Mouse (Mus musculus) forebrain, embryonic 15.5 days (tissue): Measurements from ENCODE around the gene Sorbs1. TPM values are rescaled to one million over a fixed set of nuclear protein-coding genes. Genes with fewer than 3 reads are reported as not detected.
A peak's percentile ranks its signal among the peaks of the same experiment; 100 is the strongest.

Experiments
- ATAC-seq: fragments of 200-750 bp; cut with Nextera tagmentation; replicated peaks from 2 replicates; pipeline ENCODE4 v1.8.0; 2017; ENCODE audit warnings: mild to moderate bottlenecking, moderate TSS enrichment, moderate library complexity
- H3K27ac ChIP-seq: fragments of 300-500 bp; sonication (generic); replicated peaks from 2 replicates; pipeline ENCODE4 v1.5.1; 2015; ENCODE audit warnings: mild to moderate bottlenecking, inconsistent platforms
- H3K27me3 ChIP-seq: fragments of 300-500 bp; sonication (generic); 2 replicates; pipeline ENCODE4 v1.6.1; 2015; ENCODE audit warnings: inconsistent platforms
- H3K36me3 ChIP-seq: fragments of 300-500 bp; sonication (generic); 2 replicates; pipeline ENCODE4 v1.6.1; 2015; ENCODE audit warnings: mild to moderate bottlenecking, inconsistent platforms
- H3K4me1 ChIP-seq: fragments of 300-500 bp; sonication (generic); 2 replicates; pipeline ENCODE4 v1.6.1; 2015; ENCODE audit warnings: inconsistent platforms
- H3K4me2 ChIP-seq: fragments of 300-500 bp; sonication (generic); replicated peaks from 2 replicates; pipeline ENCODE4 v1.6.1; 2015; ENCODE audit warnings: mild to moderate bottlenecking, inconsistent platforms
- H3K4me3 ChIP-seq: fragments of 300-500 bp; sonication (generic); 2 replicates; pipeline ENCODE4 v1.5.1; 2015; ENCODE audit warnings: mild to moderate bottlenecking, inconsistent platforms
- H3K9ac ChIP-seq: fragments of 300-500 bp; sonication (generic); replicated peaks from 2 replicates; pipeline ENCODE4 v1.6.1; 2015; ENCODE audit warnings: mild to moderate bottlenecking, inconsistent platforms
- H3K9me3 ChIP-seq: fragments of 300-500 bp; sonication (generic); 2 replicates; pipeline ENCODE4 v1.6.1; 2016; ENCODE audit warnings: inconsistent platforms
- WGBS: fragments of 180-500 bp; shearing (Covaris S2); methylation state at CpG from one replicate; pipeline ENCODE4 v1.1.7; 2015; ENCODE audit warnings: mixed read lengths; 5-methylcytosine and 5-hydroxymethylcytosine counted together
- polyA plus RNA-seq: library from polyadenylated mRNA; unstranded; fragments of >200 nt; fragmentation: Nextera tagmentation; extraction: Ambion mirVana; gene quantifications from 2 replicates; pipeline ENCODE4 v1.2.1, GENCODE M21; 2015

The Sorbs1 gene
- polyA plus RNA-seq, 1 experiment from 2014 or later: 111 TPM

DNA sequence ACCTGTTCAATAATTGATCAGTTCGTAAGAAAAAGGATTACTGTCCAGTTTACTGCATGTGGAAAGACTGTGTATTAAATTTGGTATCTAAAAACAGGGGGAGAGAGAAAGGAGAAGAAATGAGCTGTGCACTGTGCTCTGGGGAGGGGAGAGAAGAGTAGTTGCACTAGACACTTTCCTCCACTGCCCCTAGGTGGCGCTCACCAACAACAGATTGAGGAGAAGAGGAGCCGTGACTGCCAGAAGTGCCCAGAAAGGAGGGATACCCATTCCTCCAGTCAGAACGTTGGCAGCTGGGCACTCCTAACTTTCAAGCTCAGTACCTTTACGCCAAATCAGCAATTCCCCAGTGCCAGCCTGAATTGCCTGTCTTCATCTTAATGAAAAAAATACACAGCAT lies 170.6 kb downstream of the Sorbs1 start:
- H3K4me3 ChIP-seq: no peak overlapping the region
- no peak overlapping the region for H3K27ac ChIP-seq
- H3K4me1 ChIP-seq: peaks cover 14% of the 10 kb centered on the region
- H3K4me2 ChIP-seq: no peak overlapping the region
- H3K27me3 ChIP-seq: no peaks in the 10 kb centered on the region
- 5% methylated on average over 5 of the region's 5 CpGs for WGBS
- ATAC-seq: peak; percentile 78
- H3K9ac ChIP-seq: no peak overlapping the region
- no peaks in the 10 kb centered on the region for H3K9me3 ChIP-seq
- H3K36me3 ChIP-seq: peaks cover 10% of the 10 kb centered on the region

DNA sequence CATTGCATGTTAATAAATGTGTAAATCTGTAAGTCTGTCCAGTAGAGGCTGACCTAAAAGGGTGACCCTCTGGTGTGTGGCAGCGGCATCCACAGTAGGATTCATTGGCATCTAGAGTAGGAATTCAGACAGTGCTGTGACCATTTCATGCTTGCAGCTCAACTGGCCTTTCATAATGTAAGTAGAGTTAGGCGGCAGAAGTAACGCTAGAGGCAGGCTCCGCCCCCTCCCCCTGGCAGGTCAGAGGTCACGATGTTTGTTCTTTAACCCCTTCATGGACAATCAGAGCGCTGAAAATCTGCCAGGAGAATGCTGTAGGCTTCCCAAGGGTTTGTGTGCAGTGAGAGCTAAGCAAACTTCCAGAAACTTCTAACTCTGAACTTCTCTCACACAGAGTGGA lies 172.4 kb downstream of the Sorbs1 start:
- no peak overlapping the region for H3K4me3 ChIP-seq
- no peak overlapping the region for H3K27ac ChIP-seq
- H3K9me3 ChIP-seq: no peaks in the 10 kb centered on the region
- no peaks in the 10 kb centered on the region for H3K27me3 ChIP-seq
- no peak for ATAC-seq
- 26% methylated on average over 6 of the region's 6 CpGs for WGBS
- no peak overlapping the region for H3K9ac ChIP-seq
- peaks cover 18% of the 10 kb centered on the region for H3K36me3 ChIP-seq
- no peak overlapping the region for H3K4me2 ChIP-seq
- H3K4me1 ChIP-seq: no peaks in the 10 kb centered on the region

DNA sequence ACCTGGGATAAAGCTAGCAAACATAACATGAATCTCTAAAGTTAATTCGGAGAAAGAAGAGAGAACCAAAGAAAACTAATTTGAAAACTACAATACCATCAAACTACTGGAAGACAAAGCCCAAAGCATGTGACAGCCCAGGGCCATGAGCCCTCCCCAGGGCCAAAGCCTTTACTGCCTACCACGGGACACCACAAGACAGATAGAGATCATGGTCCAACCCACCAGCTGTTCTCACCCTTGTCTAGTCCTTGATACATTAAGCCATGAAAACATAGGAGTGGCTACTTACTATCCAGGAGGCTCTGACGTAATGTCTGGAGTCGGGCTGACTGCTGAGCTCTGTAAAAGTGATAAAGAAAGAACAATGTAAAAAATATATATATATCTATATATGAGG lies 176.9 kb downstream of the Sorbs1 start:
- peaks cover 16% of the 10 kb centered on the region; the same call in 1 of the 2 replicates for H3K36me3 ChIP-seq
- no peak overlapping the region for H3K27ac ChIP-seq
- H3K4me3 ChIP-seq: no peak overlapping the region
- no peak overlapping the region for H3K9ac ChIP-seq
- no peaks in the 10 kb centered on the region for H3K27me3 ChIP-seq
- H3K4me1 ChIP-seq: no peaks in the 10 kb centered on the region
- H3K4me2 ChIP-seq: no peak overlapping the region
- no peak for ATAC-seq
- H3K9me3 ChIP-seq: no peaks in the 10 kb centered on the region
- 90% methylated on average over 4 of the region's 4 CpGs for WGBS

DNA sequence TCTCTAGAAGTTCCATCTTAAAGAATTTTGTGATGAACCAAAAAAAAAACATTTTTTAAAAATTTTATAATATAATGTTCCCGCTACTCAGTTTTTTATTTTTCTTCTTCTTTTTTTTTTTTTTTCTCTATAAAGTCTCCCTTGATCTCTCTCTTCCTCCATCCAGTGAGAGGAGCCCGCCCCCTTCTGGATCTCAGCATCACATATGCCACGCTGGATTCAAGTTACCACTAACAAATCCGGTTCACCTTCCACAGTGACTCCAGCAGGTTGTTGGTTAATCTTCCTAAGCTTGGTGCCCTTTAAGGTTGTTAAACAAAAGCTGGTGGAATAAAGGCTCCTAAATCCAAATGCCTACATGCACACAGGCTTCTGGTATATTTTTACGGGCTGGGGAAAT lies 179.7 kb downstream of the Sorbs1 start:
- no peak overlapping the region for H3K27ac ChIP-seq
- H3K4me3 ChIP-seq: no peak overlapping the region
- no peaks in the 10 kb centered on the region for H3K27me3 ChIP-seq
- no peaks in the 10 kb centered on the region for H3K9me3 ChIP-seq
- no peak overlapping the region for H3K9ac ChIP-seq
- peaks cover 16% of the 10 kb centered on the region; the same call in 1 of the 2 replicates for H3K36me3 ChIP-seq
- no peaks in the 10 kb centered on the region for H3K4me1 ChIP-seq
- H3K4me2 ChIP-seq: no peak overlapping the region
- ATAC-seq: no peak
- 38% methylated on average over 5 of the region's 5 CpGs for WGBS

DNA sequence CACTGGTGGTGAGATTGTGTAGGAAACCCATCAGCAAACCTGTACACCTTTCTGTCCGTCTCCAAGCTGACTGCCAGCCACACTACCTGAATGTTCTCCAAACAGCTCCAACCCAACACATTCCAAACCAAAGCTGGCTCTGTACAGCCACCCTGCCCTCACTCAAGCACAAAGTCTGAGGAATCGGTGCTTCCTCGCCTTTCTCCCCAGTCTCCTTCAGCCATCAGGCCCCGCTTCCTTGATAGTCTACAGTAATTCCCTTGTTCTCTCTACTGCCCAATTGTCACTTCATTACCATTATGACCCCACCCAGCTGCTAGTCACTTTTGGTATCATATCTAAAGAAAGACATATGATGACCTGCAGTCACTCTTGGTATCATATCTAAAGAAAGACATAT lies 180.5 kb downstream of the Sorbs1 start:
- Histone ChIP-seq H3K27me3 (no peaks in the 10 kb centered on the region), H3K4me2 (no peak overlapping the region), H3K4me3 (no peak overlapping the region), H3K9ac (no peak overlapping the region), H3K36me3 (peaks cover 12% of the 10 kb centered on the region; the same call in 1 of the 2 replicates), H3K9me3 (no peaks in the 10 kb centered on the region), H3K4me1 (no peaks in the 10 kb centered on the region), H3K27ac (no peak overlapping the region)
- 91% methylated on average over 4 of the region's 4 CpGs for WGBS
- ATAC-seq: no peak

DNA sequence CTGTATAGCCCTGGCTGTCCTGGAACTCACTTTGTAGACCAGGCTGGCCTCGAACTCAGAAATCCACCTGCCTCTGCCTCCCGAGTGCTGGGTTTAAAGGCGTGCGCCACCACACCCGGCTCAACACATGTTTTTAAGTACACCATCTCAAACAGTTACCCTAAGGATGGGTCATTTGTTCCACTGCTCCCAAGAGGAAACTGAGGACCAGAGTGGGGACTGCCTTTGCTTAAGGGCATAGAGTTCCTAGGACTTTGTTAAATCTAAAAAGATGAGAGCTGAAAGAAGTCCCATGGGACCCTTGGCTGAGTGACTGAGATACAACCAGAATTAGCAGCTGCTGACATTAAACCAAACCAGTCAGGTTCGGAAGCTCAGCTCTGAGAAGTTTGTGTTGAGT lies 181.3 kb downstream of the Sorbs1 start:
- no peaks in the 10 kb centered on the region for H3K9me3 ChIP-seq
- H3K4me2 ChIP-seq: no peak overlapping the region
- no peak for ATAC-seq
- WGBS: 89% methylated on average over 6 of the region's 6 CpGs
- peaks cover 11% of the 10 kb centered on the region; the same call in 1 of the 2 replicates for H3K36me3 ChIP-seq
- no peak overlapping the region for H3K27ac ChIP-seq
- H3K4me1 ChIP-seq: no peaks in the 10 kb centered on the region
- no peaks in the 10 kb centered on the region for H3K27me3 ChIP-seq
- no peak overlapping the region for H3K9ac ChIP-seq
- H3K4me3 ChIP-seq: no peak overlapping the region

DNA sequence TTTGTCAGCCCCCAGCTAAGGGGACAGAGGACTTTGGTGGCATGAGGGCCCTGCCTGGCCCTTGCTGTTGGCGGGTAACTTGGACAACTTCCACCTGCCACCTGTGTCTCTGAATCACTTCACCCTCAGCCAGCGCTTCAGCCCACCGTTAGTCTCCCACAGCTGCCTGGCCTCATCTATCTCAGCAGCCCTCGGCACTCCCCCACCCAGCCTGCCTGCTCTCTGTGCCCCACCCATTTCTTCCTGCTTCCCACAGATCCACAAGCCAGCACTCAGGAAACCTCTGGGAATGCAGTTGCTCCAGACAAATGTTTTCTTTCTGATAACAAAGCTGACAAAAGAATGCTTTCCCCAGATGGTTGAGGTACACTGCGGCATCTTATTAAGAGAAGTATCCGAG lies 181.7 kb downstream of the Sorbs1 start:
- Histone ChIP-seq H3K27ac (no peak overlapping the region), H3K9ac (no peak overlapping the region), H3K27me3 (no peaks in the 10 kb centered on the region), H3K4me1 (no peaks in the 10 kb centered on the region), H3K4me3 (no peak overlapping the region), H3K36me3 (peaks cover 8% of the 10 kb centered on the region; the same call in 1 of the 2 replicates), H3K4me2 (no peak overlapping the region), H3K9me3 (no peaks in the 10 kb centered on the region)
- no peak for ATAC-seq
- 64% methylated on average over 6 of the region's 6 CpGs for WGBS

DNA sequence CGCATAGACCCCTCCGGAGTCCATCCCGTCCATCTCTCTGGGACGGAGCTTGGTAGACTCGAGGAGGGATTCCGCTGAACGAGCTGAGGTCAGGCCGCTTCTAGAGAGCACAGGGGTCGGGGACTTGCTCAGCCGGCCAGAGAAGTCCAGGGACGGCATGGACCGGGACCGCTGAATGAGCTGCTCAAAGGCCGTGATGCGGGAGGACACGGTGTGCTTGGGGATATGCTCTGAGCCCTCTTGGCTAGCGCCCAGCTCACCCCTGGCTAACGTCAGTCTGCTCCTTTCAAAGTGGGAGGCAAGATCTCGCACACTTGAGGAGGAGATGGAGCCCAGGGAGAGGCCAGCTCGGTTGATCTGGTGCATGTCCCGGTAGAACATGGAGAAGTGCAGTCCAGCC lies 187.5 kb downstream of the Sorbs1 start:
- no peaks in the 10 kb centered on the region for H3K4me1 ChIP-seq
- 93% methylated on average over 21 of the region's 21 CpGs for WGBS

DNA sequence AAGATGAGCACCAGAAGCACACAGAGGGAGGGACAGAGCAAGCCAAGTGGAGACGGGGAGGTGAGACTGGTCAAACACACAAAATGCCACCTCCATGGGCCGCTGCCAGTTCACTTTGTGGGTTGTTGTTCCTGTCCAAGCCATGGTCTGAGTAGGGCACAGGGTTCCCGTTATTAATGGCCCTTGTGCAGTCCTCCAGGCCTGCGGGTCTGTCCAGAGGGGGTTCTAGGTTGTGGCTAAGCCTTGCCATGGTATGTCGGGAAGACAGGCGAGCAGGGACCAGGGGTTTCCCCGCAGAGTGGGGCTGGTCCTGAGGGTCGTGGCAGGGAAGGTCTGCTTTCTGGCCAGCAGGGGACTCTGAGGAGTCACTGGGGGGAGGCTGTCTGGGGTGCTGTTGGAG lies 188.2 kb downstream of the Sorbs1 start:
- Histone ChIP-seq H3K4me3 (no peak overlapping the region), H3K4me2 (no peak overlapping the region), H3K9me3 (no peaks in the 10 kb centered on the region), H3K9ac (no peak overlapping the region), H3K4me1 (no peaks in the 10 kb centered on the region), H3K27ac (no peak overlapping the region), H3K36me3 (peaks cover 41% of the 10 kb centered on the region), H3K27me3 (no peaks in the 10 kb centered on the region)
- WGBS: 92% methylated on average over 8 of the region's 8 CpGs
- ATAC-seq: no peak

More for the DNA sequence above, 187.5 kb downstream of the Sorbs1 start:
- H3K9me3 ChIP-seq: no peaks in the 10 kb centered on the region
- no peak overlapping the region for H3K9ac ChIP-seq
- no peak overlapping the region for H3K4me2 ChIP-seq
- peaks cover 38% of the 10 kb centered on the region for H3K36me3 ChIP-seq
- no peak overlapping the region for H3K27ac ChIP-seq
- no peak for ATAC-seq
- H3K4me3 ChIP-seq: no peak overlapping the region
- no peaks in the 10 kb centered on the region for H3K27me3 ChIP-seq

DNA sequence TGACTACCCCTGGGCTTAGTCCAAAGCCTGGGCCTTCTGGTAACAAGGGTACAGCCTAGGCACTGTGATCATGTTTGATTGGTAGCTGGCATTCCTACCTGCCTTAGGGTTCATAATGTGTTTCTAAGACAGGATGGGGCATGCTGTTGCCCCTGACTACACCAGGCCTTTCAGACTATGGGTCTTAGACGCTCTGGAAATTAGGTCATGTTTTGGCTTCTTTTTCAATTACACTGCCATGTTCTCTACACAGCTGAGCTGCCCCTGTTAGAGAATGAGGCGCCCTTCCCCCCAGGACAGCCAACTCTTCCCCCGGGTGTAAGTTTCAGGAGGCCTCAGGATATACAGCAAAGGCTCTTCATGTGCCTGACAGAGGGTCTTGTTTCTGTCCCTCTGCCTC lies 191.4 kb downstream of the Sorbs1 start:
- H3K36me3 ChIP-seq: peaks cover 45% of the 10 kb centered on the region
- no peak overlapping the region for H3K4me2 ChIP-seq
- no peak overlapping the region for H3K9ac ChIP-seq
- no peak overlapping the region for H3K27ac ChIP-seq
- H3K9me3 ChIP-seq: no peaks in the 10 kb centered on the region
- WGBS: 56% methylated on average over 3 of the region's 3 CpGs
- H3K4me1 ChIP-seq: no peaks in the 10 kb centered on the region
- no peaks in the 10 kb centered on the region for H3K27me3 ChIP-seq
- ATAC-seq: peak; percentile 63
- no peak overlapping the region for H3K4me3 ChIP-seq

DNA sequence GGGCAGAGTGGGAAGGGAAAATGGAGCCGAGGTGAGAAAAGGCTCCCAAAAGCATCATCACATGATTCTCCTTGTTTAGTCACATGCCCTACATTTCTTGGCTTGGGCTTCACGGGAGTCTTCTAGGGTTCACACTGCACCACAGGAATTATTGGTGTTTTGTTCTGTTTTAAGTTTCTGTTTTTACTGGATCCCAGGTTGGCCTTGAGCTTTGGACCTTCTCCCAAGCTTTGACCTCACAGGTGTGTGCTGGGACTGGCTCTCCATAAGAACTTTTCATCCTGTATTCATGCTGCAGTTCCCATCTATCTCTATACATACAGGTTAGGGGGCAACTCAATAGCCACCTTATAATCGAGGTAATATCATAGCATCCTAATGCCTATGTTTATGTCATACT lies 194.4 kb downstream of the Sorbs1 start:
- Histone ChIP-seq H3K36me3 (peaks cover 36% of the 10 kb centered on the region), H3K9me3 (no peaks in the 10 kb centered on the region)
- WGBS: 92% methylated on average over 3 of the region's 3 CpGs

DNA sequence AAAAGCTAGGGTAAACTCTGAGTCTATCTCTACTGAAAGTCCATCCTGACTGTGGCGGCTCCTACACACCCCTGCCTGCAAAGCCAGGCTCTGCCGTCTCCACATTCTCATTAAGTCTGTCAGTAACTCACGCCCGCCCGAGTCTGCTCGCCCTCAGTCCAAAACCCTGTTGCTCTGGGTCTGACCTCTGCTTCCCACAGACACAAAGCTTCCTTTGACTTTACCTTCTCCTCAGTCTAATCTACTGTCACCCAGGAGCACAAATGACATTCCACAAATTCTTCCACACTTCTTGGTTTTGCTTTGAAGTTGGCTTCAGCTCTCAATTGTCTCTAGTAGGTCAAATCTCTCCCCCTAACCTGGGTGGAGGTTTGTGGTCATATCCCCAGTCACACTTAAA lies 195.1 kb downstream of the Sorbs1 start:
- WGBS: 45% methylated on average over 6 of the region's 6 CpGs
- Histone ChIP-seq H3K9me3 (no peaks in the 10 kb centered on the region), H3K36me3 (peaks cover 37% of the 10 kb centered on the region), H3K27me3 (no peaks in the 10 kb centered on the region), H3K4me3 (no peak overlapping the region), H3K4me1 (no peaks in the 10 kb centered on the region), H3K4me2 (no peak overlapping the region), H3K27ac (no peak overlapping the region), H3K9ac (no peak overlapping the region)
- no peak for ATAC-seq

More for the DNA sequence above, 194.4 kb downstream of the Sorbs1 start:
- no peak for ATAC-seq
- Histone ChIP-seq H3K27ac (no peak overlapping the region), H3K4me3 (no peak overlapping the region), H3K4me2 (no peak overlapping the region), H3K27me3 (no peaks in the 10 kb centered on the region), H3K4me1 (no peaks in the 10 kb centered on the region), H3K9ac (no peak overlapping the region)

DNA sequence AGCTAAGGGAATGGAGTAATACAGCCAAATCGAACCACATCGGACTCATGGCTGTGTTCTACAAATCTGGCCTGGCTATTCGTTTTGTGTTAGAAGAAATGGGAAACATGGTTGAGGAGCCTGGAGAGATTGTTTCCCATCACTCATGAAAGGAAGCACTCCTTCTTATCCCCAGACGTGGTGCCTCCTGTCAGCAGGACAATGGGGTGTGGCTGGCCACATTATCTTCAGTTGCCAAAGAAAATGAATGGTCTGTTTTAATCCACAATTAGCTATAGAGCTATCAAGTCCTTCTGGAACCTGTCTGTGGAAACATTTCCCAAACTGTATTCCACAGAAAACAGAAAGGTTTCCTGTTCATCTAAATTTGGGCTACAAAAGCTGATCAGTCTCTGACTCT lies 196.6 kb downstream of the Sorbs1 start:
- Histone ChIP-seq H3K36me3 (peaks cover 36% of the 10 kb centered on the region), H3K4me2 (no peak overlapping the region), H3K4me1 (no peaks in the 10 kb centered on the region), H3K9me3 (no peaks in the 10 kb centered on the region), H3K4me3 (no peak overlapping the region), H3K9ac (no peak overlapping the region), H3K27ac (no peak overlapping the region), H3K27me3 (no peaks in the 10 kb centered on the region)
- 70% methylated on average over 4 of the region's 4 CpGs for WGBS
- ATAC-seq: no peak
